Mouse (Mus musculus) bone marrow macrophage, adult 2 months (primary cell): Measurements from ENCODE around the gene Gm10491.

ENCODE experiments used
- CTCF ChIP-seq: IDR thresholded peaks from 2 replicates; pipeline ENCODE4 v1.5.1; 2012; ENCODE audit warnings: low read depth, mild to moderate bottlenecking, low read length, moderate library complexity
- POLR2A ChIP-seq: IDR thresholded peaks from 2 replicates; pipeline ENCODE4 v1.6.1; 2012; ENCODE audit warnings: mild to moderate bottlenecking, low read depth, low read length, borderline replicate concordance

DNA sequence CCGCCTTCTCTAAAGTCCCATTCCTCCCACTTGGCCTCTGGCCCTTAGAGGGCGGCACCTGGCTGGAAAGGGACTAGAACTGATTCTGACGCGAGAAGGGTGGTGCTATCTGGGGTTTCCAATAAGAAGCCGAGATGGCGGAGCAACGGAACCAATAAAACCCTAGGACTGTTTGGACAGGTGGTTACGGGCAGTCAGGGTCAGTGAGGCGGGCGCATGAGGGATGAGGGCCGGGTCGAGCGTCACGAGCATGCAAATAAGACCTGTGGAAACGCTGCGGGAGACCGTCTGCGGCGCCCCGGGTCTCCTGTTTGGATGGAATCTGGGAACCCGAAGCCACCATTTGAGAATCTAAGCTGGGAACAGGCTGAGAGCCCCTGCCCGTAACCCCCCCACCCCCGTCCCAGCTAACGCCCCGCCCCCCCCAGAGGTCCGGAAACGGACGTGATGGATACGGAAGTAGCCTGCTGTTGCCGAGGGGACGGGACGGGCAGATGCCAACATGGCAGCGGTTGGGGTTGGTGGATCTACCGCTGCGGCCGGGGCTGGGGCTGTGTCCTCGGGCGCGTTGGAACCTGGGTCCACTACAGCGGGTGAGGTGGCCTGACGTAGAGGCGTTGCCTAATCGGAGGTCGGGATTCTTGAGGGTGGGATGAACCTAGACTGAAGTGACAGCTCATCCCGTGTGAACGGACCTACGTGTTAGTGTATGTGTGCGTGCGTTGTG is 23.6 kb downstream of the Gm10491 start, which contains the start of gene Slc35a2:
- TF ChIP-seq CTCF: no peak
- no peak for TF ChIP-seq POLR2A
